Mouse (Mus musculus) spleen, embryonic (tissue): ENCODE measurements at regions not wholly inside any gene's neighbourhood (a gene's known extent, or its start where the extent isn't known, plus 50 kb on each side); places are given as distances from the start of the nearest gene placed in this dataset.
"Not testable (repeated sequence)": the region's sequence is repeated elsewhere in the genome, so short reads cannot be mapped to it uniquely, and the experiment has no call there.

Experiments used
- CTCF ChIA-PET: fragments of 350-600 bp; sonication (Branson Sonifier 250); formaldehyde crosslinking; loops from one replicate; lab custom pipeline; 2022; lab: Charles Lee

GRCm38 (mm10) chr10:54858075-54858474 lies 781.7 kb upstream of the Man1a start:
- CTCF ChIA-PET: no interaction called here

- CTCF ChIA-PET: no interaction called here
These were observed 765.2 kb upstream of the Man1a start for GRCm38 (mm10) chr10:54841591-54841990.

- CTCF ChIA-PET: no interaction called here
These were observed 762.6 kb upstream of the Man1a start for GRCm38 (mm10) chr10:54839008-54839407.

GRCm38 (mm10) chr10:54814604-54815122 lies 738.3 kb upstream of the Man1a start:
- CTCF ChIA-PET: interaction anchor here (0.6 kb wide), 1 partner anchor 46 kb away, joined by 3 read pairs; no protein-coding TSS in a partner anchor

DNA sequence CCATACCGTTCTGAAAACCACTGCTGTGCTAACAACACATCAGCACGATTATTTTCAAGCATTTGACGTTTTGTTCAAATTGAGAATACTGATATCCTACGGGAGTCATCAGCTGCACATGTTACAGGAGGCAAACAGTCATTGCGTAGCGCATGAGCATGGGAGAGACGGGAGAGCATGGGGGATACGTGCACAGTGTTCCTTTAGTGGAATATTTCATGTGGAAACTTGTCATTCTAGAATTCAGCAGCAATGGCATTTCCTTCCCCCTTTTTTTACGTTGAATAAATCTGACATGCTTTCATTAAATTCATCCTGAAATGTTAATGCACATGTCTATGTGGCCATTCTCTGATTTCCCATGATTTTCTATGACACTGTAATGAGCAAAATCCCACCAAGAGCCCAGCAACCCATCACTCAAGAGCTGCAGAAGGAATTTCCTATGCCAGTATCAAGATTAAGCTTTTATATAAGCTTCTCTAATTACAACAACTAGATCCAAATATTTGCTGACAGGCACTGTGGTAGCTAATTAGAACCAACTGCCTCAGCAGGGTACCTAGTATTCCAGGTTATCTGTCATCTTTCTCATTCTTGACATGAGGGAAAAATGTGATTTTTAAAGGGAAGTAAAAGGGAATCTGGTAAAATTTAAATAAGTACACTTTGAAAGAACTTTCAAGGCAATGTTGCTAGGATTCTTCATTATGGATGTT lies 723.2 kb upstream of the Man1a start:
- CTCF ChIA-PET: no interaction called here

DNA sequence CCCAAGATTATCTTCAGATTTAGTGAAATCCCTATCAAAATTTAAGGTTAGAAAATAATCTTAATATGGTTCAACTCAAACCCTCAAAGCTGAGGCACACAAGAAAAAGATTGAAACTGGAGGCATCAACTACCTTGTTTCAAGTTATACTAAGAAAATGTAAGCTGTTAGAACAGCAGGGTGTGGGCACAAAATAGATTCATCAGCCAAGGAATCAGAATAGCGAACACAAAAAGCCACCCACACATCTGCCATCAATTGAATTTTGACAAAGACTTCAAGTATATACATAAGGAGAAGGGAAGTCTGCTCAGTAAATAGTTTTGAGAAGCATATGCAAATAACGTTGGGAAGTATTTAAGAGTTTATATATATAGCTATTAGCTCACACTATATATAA lies 720.9 kb upstream of the Man1a start:
- CTCF ChIA-PET: no interaction called here

DNA sequence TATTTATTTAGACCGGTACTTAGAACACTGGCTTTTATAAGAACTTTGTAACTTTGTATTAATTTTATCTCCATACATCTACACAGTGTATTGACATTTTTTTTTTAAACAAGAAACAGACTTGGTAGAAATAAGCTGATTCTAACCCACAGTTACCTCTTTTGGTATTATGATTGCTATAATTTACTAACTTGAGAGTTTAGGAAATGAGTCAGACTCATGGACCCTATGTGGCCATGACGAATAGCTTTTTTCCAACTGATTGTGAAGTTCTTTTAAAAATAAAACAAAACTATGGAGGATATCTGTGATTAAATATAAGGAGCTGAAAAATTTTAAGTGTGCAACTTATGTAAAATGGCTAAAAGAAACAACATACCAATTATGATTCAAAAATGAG lies 684.7 kb upstream of the Man1a start:
- CTCF ChIA-PET: no interaction called here

- CTCF ChIA-PET: no interaction called here
These were observed 672.8 kb upstream of the Man1a start for GRCm38 (mm10) chr10:54749239-54749638.

- CTCF ChIA-PET: no interaction called here
These were observed 660.7 kb upstream of the Man1a start for GRCm38 (mm10) chr10:54737108-54737507.

GRCm38 (mm10) chr10:54712684-54713083 lies 636.3 kb upstream of the Man1a start:
- CTCF ChIA-PET: no interaction called here

GRCm38 (mm10) chr10:54667791-54668190 lies 591.4 kb upstream of the Man1a start:
- CTCF ChIA-PET: not testable (repeated sequence)
